ENCODE assay signal across 9 mouse cellular contexts in the genomic region with DNA sequence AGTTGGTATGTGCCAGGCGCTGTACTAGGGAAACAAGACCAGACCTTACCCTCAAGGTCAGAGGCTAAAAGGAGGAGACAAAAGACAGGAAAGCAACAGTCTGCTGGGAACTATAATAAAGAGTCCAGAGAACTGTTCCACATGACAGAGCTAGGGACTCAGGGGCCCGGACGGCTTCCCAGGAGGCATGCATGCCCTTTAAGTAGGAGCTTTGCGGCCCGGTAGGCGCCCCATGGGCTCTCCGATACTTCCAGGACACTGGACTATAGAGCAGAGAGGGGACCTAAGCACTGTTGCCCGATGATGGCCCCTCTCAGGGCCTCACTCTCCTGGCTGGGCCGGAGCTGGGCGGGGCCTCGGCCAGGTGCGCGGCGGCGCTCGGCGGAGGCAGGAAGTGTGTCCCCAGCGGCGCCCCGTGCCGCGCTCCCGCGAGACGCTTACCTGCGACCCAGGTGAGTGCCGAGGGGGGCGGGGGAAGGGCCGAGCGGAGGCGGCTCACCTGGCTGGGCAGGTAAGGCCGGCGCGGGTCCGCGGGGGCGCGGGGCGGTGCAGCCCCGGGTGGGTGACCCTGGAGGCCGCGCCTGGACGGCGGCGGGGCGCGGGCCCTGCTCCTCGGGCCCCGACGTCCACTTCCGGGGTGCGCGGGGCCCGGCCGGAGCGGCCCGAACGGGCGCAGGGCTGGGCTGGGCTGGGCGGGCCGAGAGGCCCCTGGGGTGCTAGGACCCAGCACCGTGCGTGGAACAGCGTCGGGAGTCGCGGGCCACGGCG. TPM values are rescaled to one million over a fixed set of nuclear protein-coding genes. Genes with fewer than 3 reads are reported as not detected.
DNase-seq lines count a peak whose midpoint lies in the region; ATAC-seq and TF ChIP-seq lines count a peak whose summit lies in the region.
"Had no signal": no experiment of that assay in that cellular context is flagged by ENCODE, and none has a peak within 500 bp of the region (broad histone marks: within the 10 kb centered on the region; RNA-seq: fewer than 3 reads in every experiment).

Gene Kdf1, plus strand, starts transcription at position 363 of the 768 bp plus-strand sequence.

- H3K27ac ChIP-seq in heart, postnatal 0 days (ENCODE audit: low read depth), result no peak within 1 kb of the TSS
- H3K27ac ChIP-seq in hindbrain, embryonic 10.5 days, result peak within 1 kb of the TSS; percentile 59
- no peak within 1 kb of the TSS for H3K27ac ChIP-seq in limb, embryonic 11.5 days (replicated peaks; ENCODE audit: low read depth, low read length)
- no peak within 1 kb of the TSS for H3K27ac ChIP-seq in midbrain, embryonic 14.5 days (replicated peaks; ENCODE audit: low read depth, low read length)

- no peaks in the 10 kb centered on the region for H3K36me3 ChIP-seq in heart, postnatal 0 days (replicated peaks; ENCODE audit: control insufficient read depth, insufficient read depth, low read length)
- no peaks in the 10 kb centered on the region for H3K36me3 ChIP-seq in hindbrain, embryonic 10.5 days
- H3K36me3 ChIP-seq in limb, embryonic 11.5 days (ENCODE audit: control insufficient read depth, insufficient read depth, low read length), result no peaks in the 10 kb centered on the region
- no peaks in the 10 kb centered on the region for H3K36me3 ChIP-seq in midbrain, embryonic 14.5 days (ENCODE audit: control insufficient read depth, insufficient read depth, low read length)

- no peaks in the 10 kb centered on the region for H3K4me1 ChIP-seq in heart, postnatal 0 days (ENCODE audit: control insufficient read depth, insufficient read depth)
- peaks cover 9% of the 10 kb centered on the region for H3K4me1 ChIP-seq in hindbrain, embryonic 10.5 days (replicated peaks)
- no peaks in the 10 kb centered on the region for H3K4me1 ChIP-seq in limb, embryonic 11.5 days (ENCODE audit: control insufficient read depth, insufficient read depth, low read length)
- no peaks in the 10 kb centered on the region for H3K4me1 ChIP-seq in midbrain, embryonic 14.5 days (ENCODE audit: control insufficient read depth, insufficient read depth, low read length)

- peak within 1 kb of the TSS; percentile 43; the same call in 1 of the 2 replicates for H3K9ac ChIP-seq in heart, postnatal 0 days (replicated peaks; ENCODE audit: low read depth, low read length)
- H3K9ac ChIP-seq in limb, embryonic 11.5 days (ENCODE audit: low read length), result peak within 1 kb of the TSS; percentile 1; the same call in 1 of the 2 replicates
- H3K9ac ChIP-seq in midbrain, embryonic 14.5 days (replicated peaks; ENCODE audit: low read length), result no peak within 1 kb of the TSS; the same call in 1 of the 2 replicates

- H3K4me3 ChIP-seq in heart, postnatal 0 days (ENCODE audit: low read depth, low read length), result peak within 1 kb of the TSS; percentile 45
- H3K4me3 ChIP-seq in hindbrain, embryonic 10.5 days, result peak within 1 kb of the TSS; percentile 51
- H3K4me3 ChIP-seq in limb, embryonic 11.5 days (ENCODE audit: low read depth, low read length), result peak within 1 kb of the TSS; percentile 25
- H3K4me3 ChIP-seq in midbrain, embryonic 14.5 days (replicated peaks; ENCODE audit: low read depth, low read length), result peak within 1 kb of the TSS; percentile 18
- H3K4me3 ChIP-seq: myocyte had no signal

- H3K4me2 ChIP-seq in heart, postnatal 0 days (ENCODE audit: low read depth, low read length), result peak within 1 kb of the TSS; percentile 62
- H3K4me2 ChIP-seq in limb, embryonic 11.5 days (ENCODE audit: low read depth, severe bottlenecking), result peak within 1 kb of the TSS; percentile 52
- H3K4me2 ChIP-seq in midbrain, embryonic 14.5 days (ENCODE audit: low read length), result peak within 1 kb of the TSS; percentile 25

- WGBS in heart, postnatal 0 days, result 7% methylated on average over 51 of the region's 69 CpGs
- 3% methylated on average over 68 of the region's 69 CpGs for WGBS in hindbrain, embryonic 10.5 days
- WGBS in limb, embryonic 11.5 days, result 4% methylated on average over 55 of the region's 69 CpGs
- 4% methylated on average over 65 of the region's 69 CpGs for WGBS in midbrain, embryonic 14.5 days

- no peak; the same call in 1 of the 2 replicates for ATAC-seq in heart, postnatal 0 days (ENCODE audit: insufficient read depth, low read depth)
- ATAC-seq in limb, embryonic 11.5 days (ENCODE audit: insufficient number of reproducible peaks, low FRiP score, low TSS enrichment, low read depth), result no peak
- ATAC-seq in midbrain, embryonic 14.5 days (ENCODE audit: low FRiP score, low TSS enrichment), result no peak

- TF ChIP-seq EP300 in heart, postnatal 0 days (IDR thresholded peaks at IDR 0.05; ENCODE audit: low read depth), result no peak

- no peak for DNase-seq in heart, postnatal 0 days (ENCODE audit: low spot score)
- no peak for DNase-seq in heart, adult 11 months
- no peak for DNase-seq in hindbrain, embryonic 10.5 days (ENCODE audit: low spot score)
- peak; percentile 37 for DNase-seq in limb, embryonic 11.5 days (ENCODE audit: low spot score)
- no peak for DNase-seq in midbrain, embryonic 14.5 days
- no peak for DNase-seq in frontal cortex, postnatal 25 days (ENCODE audit: low spot score in 2 of 2)
- DNase-seq in right cerebral cortex, postnatal 36 days (ENCODE audit: low spot score in 2 of 2), result no peak
- DNase-seq in left cerebral cortex, adult 9 months (ENCODE audit: low spot score in 2 of 2), result no peak

- H3K27me3 ChIP-seq in heart, postnatal 0 days (ENCODE audit: control insufficient read depth, insufficient read depth, low read length), result peaks cover 41% of the 10 kb centered on the region
- H3K27me3 ChIP-seq in hindbrain, embryonic 10.5 days (ENCODE audit: insufficient read depth, poor library complexity, severe bottlenecking), result peaks cover 56% of the 10 kb centered on the region
- peaks cover 35% of the 10 kb centered on the region for H3K27me3 ChIP-seq in limb, embryonic 11.5 days (ENCODE audit: control insufficient read depth, insufficient read depth, low read length)
- peaks cover 38% of the 10 kb centered on the region for H3K27me3 ChIP-seq in midbrain, embryonic 14.5 days (ENCODE audit: control insufficient read depth, insufficient read depth, low read length)

- TF ChIP-seq CTCF in heart, postnatal 0 days (IDR thresholded peaks at IDR 0.05; ENCODE audit: low read depth), result no peak

- H3K9me3 ChIP-seq in heart, postnatal 0 days (replicated peaks; ENCODE audit: control insufficient read depth, low read length), result no peaks in the 10 kb centered on the region
- H3K9me3 ChIP-seq in hindbrain, embryonic 10.5 days, result no peaks in the 10 kb centered on the region
- H3K9me3 ChIP-seq in limb, embryonic 11.5 days (ENCODE audit: control insufficient read depth, low read length), result no peaks in the 10 kb centered on the region
- H3K9me3 ChIP-seq in midbrain, embryonic 14.5 days (ENCODE audit: control insufficient read depth, low read length), result no peaks in the 10 kb centered on the region

RNA-seq across cellular contexts. Expression of gene Kdf1, which starts in this region (rescaled TPM):
- total RNA-seq in heart, postnatal 0 days (2014; rRNA removed; ENCODE audit: low replicate concordance), result not detected in 2 replicates
- polyA plus RNA-seq in heart, postnatal 0 days (2015; fragmentation: Nextera tagmentation; extraction: Ambion mirVana), result 0.16 and 0.30 TPM in 2 replicates
- polyA plus RNA-seq in hindbrain, embryonic 10.5 days (2016; fragmentation: Nextera tagmentation; extraction: Ambion mirVana), result 3.9 and 5.6 TPM in 2 replicates
- 3.8 and 5.8 TPM in 2 replicates for polyA plus RNA-seq in limb, embryonic 11.5 days (2014; fragmentation: Nextera tagmentation; extraction: Ambion mirVana)
- 0.19 and 0.37 TPM in 2 replicates for polyA plus RNA-seq in midbrain, embryonic 14.5 days (2014; fragmentation: Nextera tagmentation; extraction: Ambion mirVana)
